Mouse (Mus musculus) stomach, embryonic 16.5 days (tissue): ENCODE measurements around the gene Celsr1. TPM values are rescaled to one million over a fixed set of nuclear protein-coding genes. Genes with fewer than 3 reads are reported as not detected.

ENCODE experiments used
- ATAC-seq: fragments of 200-750 bp; cut with Nextera tagmentation; 2 replicates; pipeline ENCODE4 v1.8.0; 2017; ENCODE audit warnings: moderate number of reproducible peaks, moderate TSS enrichment; ENCODE audit not compliant: insufficient read depth, low FRiP score
- H3K27ac ChIP-seq: fragments of 300-500 bp; sonication (generic); 2 replicates; pipeline ENCODE4 v1.5.1; 2014; ENCODE audit warnings: low read length
- H3K27me3 ChIP-seq: fragments of 300-500 bp; sonication (generic); 2 replicates; pipeline ENCODE4 v1.6.1; 2014; ENCODE audit warnings: low read length, control low read depth, mixed read lengths; ENCODE audit not compliant: control insufficient read depth, insufficient read depth
- H3K36me3 ChIP-seq: fragments of 300-500 bp; sonication (generic); 2 replicates; pipeline ENCODE4 v1.6.1; 2014; ENCODE audit warnings: low read length; ENCODE audit not compliant: control insufficient read depth, insufficient read depth
- H3K4me1 ChIP-seq: fragments of 300-500 bp; sonication (generic); 2 replicates; pipeline ENCODE4 v1.6.1; 2014; ENCODE audit warnings: low read length, control low read depth, mixed read lengths; ENCODE audit not compliant: control insufficient read depth, insufficient read depth
- H3K4me2 ChIP-seq: fragments of 300-500 bp; sonication (generic); 2 replicates; pipeline ENCODE4 v1.6.1; 2014; ENCODE audit warnings: low read depth, low read length, mixed read lengths
- H3K4me3 ChIP-seq: fragments of 300-500 bp; sonication (generic); replicated peaks from 2 replicates; pipeline ENCODE4 v1.5.1; 2014; ENCODE audit warnings: mild to moderate bottlenecking, low read length
- H3K9ac ChIP-seq: fragments of 300-500 bp; sonication (generic); 2 replicates; pipeline ENCODE4 v1.6.1; 2014; ENCODE audit warnings: low read length
- H3K9me3 ChIP-seq: fragments of 300-500 bp; sonication (generic); replicated peaks from 2 replicates; pipeline ENCODE4 v1.6.1; 2016; ENCODE audit warnings: low read length, control low read depth; ENCODE audit not compliant: control insufficient read depth
- WGBS: fragments of 180-500 bp; shearing (Covaris S2); extraction: QIAGEN DNeasy Blood & Tissue Kit; methylation state at CpG from one replicate; pipeline ENCODE4 v1.1.7; 2014; 5-methylcytosine and 5-hydroxymethylcytosine counted together
- polyA plus RNA-seq: library from polyadenylated mRNA; unstranded; fragments of >200 nt; fragmentation: Nextera tagmentation; extraction: Ambion mirVana; gene quantifications from 2 replicates; pipeline ENCODE4 v1.2.1, GENCODE M21; 2015

Gene Celsr1
- polyA plus RNA-seq, 1 experiment from 2014 or later, result 2.7 TPM

DNA sequence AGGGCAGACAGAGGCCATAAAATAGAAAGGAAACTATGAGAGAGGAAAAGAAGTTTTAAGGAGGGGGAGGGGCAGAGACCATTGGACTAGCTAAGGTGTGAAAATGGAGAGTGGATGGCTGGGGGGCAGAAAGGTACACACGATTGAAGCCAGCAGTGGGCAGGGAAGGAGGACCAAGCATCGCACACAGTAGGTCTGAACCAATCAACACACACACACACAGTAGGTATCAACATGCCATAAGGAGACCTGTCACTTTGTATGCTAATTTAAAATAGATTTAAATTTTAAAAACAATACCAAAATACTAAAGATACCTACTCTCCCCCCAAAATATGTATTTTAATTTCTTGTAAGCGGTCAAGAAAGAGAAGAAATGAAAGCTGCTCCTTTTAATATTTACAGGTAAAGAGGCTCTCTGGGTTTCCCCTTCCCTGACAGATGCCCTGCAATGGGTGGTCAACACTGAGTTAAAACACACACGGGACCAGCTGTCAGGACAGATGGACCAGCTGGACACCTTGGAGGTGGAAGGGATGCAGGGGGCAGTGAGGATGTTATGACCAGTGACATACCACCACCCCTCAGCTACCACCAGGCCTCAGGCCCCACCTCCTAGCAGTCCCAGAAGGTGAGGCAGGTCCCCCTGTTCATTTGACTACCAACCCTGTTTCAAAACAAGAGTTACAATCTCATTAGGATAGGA, 34.9 kb downstream of the Celsr1 start:
- no peaks in the 10 kb centered on the region for H3K36me3 ChIP-seq
- WGBS, result 73% methylated on average over 4 of the region's 4 CpGs
- H3K4me3 ChIP-seq, result no peak overlapping the region
- ATAC-seq, result no peak
- H3K27me3 ChIP-seq, result no peaks in the 10 kb centered on the region
- H3K27ac ChIP-seq, result no peak overlapping the region
- no peak overlapping the region for H3K4me2 ChIP-seq
- H3K9me3 ChIP-seq, result no peaks in the 10 kb centered on the region
- H3K4me1 ChIP-seq, result peaks cover 15% of the 10 kb centered on the region; the same call in 1 of the 2 replicates
- no peak overlapping the region for H3K9ac ChIP-seq

DNA sequence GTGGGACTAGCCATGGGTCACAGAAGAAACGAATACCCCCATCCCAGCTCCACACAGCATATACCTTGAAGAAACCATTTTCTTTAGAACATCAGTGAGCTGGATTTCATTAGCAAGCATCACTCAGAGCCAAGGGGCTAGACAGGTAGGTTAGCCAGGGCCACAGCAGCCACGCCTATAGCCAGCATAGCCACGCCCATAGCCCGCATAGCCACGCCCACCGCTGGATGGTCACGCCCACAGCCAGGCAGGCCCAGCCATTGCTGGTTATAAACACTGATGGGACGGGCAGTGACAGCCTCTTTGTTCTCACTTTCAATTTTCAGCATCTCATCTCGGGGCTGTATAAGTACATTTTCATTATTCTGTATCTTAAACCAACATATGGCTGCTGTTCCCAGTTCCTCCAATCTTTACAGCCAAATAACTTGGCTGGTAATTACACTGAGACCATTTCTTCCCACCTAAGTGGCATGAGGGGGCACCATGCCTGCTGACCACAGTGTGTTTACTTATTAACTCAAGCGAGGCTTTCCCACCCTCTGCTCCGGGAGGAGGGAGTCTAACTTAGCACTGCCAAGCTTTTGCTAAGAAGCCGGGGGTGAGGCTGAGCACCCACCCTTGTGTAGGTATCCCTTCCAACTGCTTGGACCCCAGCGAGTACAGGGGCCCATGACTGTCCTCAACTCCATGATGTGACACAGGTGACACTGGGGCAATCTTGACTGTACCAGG, 37.4 kb downstream of the Celsr1 start:
- 29% methylated on average over 13 of the region's 13 CpGs for WGBS

DNA sequence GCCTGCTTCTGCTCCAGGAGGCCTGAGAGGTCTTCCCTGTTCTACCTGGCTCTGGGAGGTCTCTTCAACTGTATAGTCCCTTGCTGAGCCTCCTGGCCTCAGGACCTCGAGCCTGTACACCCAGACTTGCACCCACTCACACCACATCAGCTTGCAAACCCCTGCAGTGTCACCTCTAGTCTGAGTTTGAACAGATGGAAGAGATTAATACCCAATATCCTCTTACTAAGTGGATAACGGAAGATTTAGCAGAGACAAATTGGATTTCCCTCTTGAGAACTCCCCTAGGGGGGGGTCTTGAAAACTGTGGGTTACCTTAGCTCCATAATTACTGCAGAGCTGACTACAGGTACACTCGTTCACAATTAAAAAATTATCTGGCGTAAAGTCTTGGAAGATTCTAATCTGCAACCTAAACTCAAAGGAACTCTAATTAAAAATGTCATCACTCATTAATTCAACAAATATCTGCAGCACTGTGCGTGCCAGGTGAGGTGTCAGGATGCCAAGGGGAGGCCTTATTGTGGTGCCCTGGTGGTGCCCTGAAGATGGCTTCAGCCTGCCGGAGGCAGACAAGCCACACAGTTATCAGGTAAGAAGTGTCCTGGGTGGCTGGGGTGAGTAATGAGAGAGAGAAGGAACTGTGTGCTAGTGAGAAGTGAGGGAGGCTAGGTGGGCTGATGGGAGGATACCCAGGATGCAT, 38.5 kb downstream of the Celsr1 start:
- no peaks in the 10 kb centered on the region for H3K9me3 ChIP-seq
- no peak overlapping the region for H3K4me3 ChIP-seq
- H3K4me2 ChIP-seq, result no peak overlapping the region
- no peaks in the 10 kb centered on the region for H3K27me3 ChIP-seq
- H3K36me3 ChIP-seq, result no peaks in the 10 kb centered on the region
- no peak overlapping the region for H3K27ac ChIP-seq
- no peak overlapping the region for H3K9ac ChIP-seq
- no peak for ATAC-seq
- WGBS, result 77% methylated on average over 6 of the region's 6 CpGs
- H3K4me1 ChIP-seq, result peaks cover 21% of the 10 kb centered on the region; the same call in 1 of the 2 replicates

More for the DNA sequence above, 37.4 kb downstream of the Celsr1 start:
- ATAC-seq, result peak; percentile 41; the same call in 1 of the 2 replicates
- no peaks in the 10 kb centered on the region for H3K9me3 ChIP-seq
- no peak overlapping the region for H3K4me2 ChIP-seq
- H3K27ac ChIP-seq, result no peak overlapping the region
- H3K4me3 ChIP-seq, result no peak overlapping the region
- peaks cover 18% of the 10 kb centered on the region; the same call in 1 of the 2 replicates for H3K4me1 ChIP-seq
- H3K36me3 ChIP-seq, result no peaks in the 10 kb centered on the region
- no peaks in the 10 kb centered on the region for H3K27me3 ChIP-seq
- no peak overlapping the region for H3K9ac ChIP-seq

DNA sequence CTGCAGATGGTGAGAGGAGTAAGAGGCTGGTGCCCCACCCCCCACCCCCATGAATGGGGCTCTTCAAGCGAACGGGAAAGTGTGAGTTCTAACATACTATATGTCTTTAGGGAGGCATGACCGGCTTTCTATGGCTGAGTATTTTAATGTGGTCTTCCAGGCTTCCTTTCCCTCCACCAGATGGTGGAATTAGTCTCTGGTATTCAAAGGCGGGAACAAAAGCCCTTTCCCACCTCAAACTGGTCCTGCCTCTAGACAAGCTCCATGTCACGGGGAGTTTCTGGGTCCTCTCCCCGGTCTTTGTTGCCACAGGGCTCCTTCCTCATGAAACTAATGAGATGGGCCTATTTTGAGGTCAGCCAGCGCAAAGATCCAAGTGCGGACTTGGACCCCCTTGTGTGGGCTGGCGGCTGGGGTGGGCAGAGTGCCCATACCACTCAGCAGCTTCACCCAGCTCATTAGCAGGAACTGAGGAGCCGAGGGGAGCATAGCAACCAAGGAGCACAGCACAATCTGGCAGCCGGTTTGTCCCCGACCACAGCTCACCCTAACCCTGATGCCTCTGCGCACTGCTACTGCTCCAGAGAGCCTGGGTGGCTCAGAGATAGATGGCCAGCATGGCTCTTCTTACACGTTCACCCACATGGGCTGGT, 39.5 kb downstream of the Celsr1 start:
- Histone ChIP-seq H3K9ac (no peak overlapping the region), H3K9me3 (no peaks in the 10 kb centered on the region), H3K27me3 (no peaks in the 10 kb centered on the region), H3K4me1 (peaks cover 21% of the 10 kb centered on the region; the same call in 1 of the 2 replicates), H3K4me2 (no peak overlapping the region), H3K4me3 (no peak overlapping the region), H3K27ac (peak overlapping the region; percentile 36), H3K36me3 (no peaks in the 10 kb centered on the region)
- WGBS, result 42% methylated on average over 14 of the region's 14 CpGs
- no peak for ATAC-seq

DNA sequence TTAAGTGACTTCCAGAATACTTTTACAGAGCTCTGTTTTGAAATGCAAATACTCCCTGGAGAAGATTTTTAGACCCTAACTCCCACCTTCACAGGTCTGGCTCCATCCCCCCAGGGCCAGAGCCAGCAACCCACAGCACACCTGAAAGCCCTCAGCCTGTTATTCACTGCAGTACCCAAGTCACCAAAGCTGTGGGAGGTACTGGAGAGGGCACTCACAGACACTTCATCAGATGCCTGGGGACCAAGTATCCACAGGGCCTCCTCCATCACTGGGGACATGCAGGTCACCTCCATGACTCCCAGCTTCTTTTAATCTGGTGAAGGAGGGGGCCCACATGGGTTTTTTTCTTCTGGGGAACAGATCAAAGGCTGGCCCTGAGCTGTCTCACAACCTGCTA, 40.2 kb downstream of the Celsr1 start:
- Histone ChIP-seq H3K4me1 (peaks cover 21% of the 10 kb centered on the region; the same call in 1 of the 2 replicates), H3K27me3 (no peaks in the 10 kb centered on the region), H3K4me2 (no peak overlapping the region), H3K36me3 (no peaks in the 10 kb centered on the region), H3K9ac (no peak overlapping the region), H3K27ac (no peak overlapping the region), H3K4me3 (no peak overlapping the region), H3K9me3 (no peaks in the 10 kb centered on the region)
- no peak for ATAC-seq

DNA sequence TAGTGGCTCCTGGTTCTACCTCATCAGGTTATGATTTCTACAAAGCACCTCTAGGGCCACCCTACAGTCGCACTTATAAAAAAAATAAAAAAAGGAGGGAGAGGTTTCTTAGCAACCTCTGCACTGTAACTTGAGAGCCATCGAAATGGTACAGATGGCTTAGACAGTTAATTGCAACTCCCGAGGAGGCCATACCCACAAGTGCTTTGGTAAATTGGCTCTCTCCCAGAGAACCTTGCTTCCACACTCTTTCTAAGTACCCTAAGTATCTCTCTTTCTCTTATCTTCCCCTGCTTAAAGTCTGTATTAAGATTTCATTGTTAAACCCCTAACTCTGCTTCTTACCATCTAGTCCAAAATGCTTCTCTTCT, 41.5 kb downstream of the Celsr1 start:
- WGBS, result 24% methylated on average over 3 of the region's 3 CpGs
- Histone ChIP-seq H3K9me3 (no peaks in the 10 kb centered on the region), H3K4me2 (no peak overlapping the region), H3K36me3 (no peaks in the 10 kb centered on the region), H3K9ac (no peak overlapping the region), H3K27me3 (no peaks in the 10 kb centered on the region), H3K27ac (no peak overlapping the region), H3K4me3 (no peak overlapping the region), H3K4me1 (peaks cover 21% of the 10 kb centered on the region; the same call in 1 of the 2 replicates)
- ATAC-seq, result no peak

DNA sequence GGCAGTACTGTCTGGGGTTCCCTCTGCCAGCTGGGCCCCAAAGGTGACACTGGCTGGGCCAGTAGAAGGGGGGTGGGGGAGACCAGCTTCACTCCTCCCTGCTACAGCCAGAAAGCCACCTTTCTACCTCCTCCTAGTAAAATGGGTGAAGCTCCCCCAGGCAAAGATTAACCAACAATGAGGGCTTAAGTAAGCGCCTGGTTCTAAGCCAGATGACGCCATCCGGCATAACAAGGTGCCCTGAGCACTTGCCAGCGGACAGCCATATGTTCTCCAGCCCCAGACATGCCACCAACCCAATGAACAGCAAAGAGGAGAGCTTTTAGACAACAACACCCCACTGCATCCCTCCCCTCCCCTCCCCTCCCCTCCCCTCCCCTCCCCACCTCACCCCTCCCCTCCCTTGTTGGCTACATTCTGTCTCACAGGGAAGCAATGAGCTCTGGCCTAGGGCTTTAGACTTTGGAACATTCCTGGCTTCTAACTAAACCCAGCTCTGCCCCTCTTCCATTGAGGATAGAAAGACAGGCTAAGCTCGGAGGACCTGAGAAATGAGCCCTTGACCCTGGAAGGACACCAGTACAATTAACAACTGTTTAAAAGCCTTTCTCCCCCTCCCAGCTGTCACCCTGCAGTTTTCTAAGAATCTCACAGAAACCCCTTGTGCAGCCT, 42.0 kb downstream of the Celsr1 start:
- no peaks in the 10 kb centered on the region for H3K36me3 ChIP-seq
- no peak overlapping the region for H3K4me2 ChIP-seq
- no peak for ATAC-seq
- H3K4me3 ChIP-seq, result no peak overlapping the region
- no peak overlapping the region for H3K9ac ChIP-seq
- H3K9me3 ChIP-seq, result no peaks in the 10 kb centered on the region
- H3K27ac ChIP-seq, result no peak overlapping the region
- no peaks in the 10 kb centered on the region for H3K27me3 ChIP-seq
- peaks cover 21% of the 10 kb centered on the region; the same call in 1 of the 2 replicates for H3K4me1 ChIP-seq
- WGBS, result 63% methylated on average over 5 of the region's 5 CpGs

DNA sequence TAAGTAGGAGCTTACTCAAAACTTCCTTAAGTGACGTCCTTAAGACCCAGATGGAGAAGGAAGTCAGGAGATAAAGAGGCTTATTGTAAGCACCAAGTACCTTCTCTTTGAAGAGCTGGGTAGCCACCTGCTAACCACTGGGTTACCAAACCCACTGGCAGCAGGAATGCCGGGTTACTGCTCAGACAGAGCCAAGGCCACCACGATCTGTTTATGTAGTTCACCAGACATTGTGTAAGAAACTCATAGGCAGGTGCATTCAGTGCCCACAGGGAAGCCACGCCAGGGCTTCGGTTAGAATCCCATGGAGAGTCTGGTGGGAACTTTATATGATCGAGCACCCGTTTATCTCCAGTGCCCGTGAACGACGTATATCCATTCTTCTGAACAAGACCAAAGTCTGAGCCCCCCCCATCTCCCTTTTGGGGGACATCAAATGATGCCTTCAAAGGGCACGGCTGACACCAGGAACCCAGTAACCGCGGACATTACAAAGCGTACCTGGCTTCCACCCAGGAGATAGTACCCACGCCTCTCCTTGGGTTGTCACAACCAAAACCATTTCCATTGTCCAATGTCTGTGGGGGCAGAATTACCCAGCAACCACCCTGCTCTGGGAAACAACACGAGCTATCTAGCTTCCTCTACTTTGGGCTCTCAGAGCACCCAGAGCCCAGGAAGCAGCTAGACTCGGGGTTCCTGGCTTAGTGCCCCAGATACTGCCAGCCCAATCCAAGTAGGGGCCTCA, 42.7 kb downstream of the Celsr1 start:
- WGBS, result 83% methylated on average over 17 of the region's 17 CpGs
- Histone ChIP-seq H3K36me3 (no peaks in the 10 kb centered on the region), H3K27me3 (no peaks in the 10 kb centered on the region), H3K27ac (no peak overlapping the region), H3K9me3 (no peaks in the 10 kb centered on the region), H3K9ac (no peak overlapping the region), H3K4me1 (peaks cover 19% of the 10 kb centered on the region; the same call in 1 of the 2 replicates), H3K4me2 (no peak overlapping the region), H3K4me3 (no peak overlapping the region)
- ATAC-seq, result no peak
